Mouse (Mus musculus) liver, postnatal 0 days (tissue): ENCODE data around the gene Nudt2.

ENCODE experiments used
- CTCF ChIP-seq: sonication (generic); IDR thresholded peaks from 2 replicates; pipeline ENCODE4 v1.5.1; 2016; ENCODE audit warnings: antibody characterized with exemption, low read depth
- EP300 ChIP-seq: IDR thresholded peaks from 2 replicates; pipeline ENCODE4 v1.6.1; 2016; ENCODE audit warnings: antibody characterized with exemption, low read depth, mild to moderate bottlenecking

- TF ChIP-seq CTCF (no peak), EP300 (no peak)
These were observed 22.1 kb upstream of the Nudt2 start for GRCm38 (mm10) chr4:41442790-41443302.
